Mouse (Mus musculus) embryonic stem cell, embryonic (primary cell): ENCODE results near the gene Cd164l2.

Experiments
- CTCF ChIA-PET, 4 experiments: fragments of 300-600 bp in 2 of 4; fragments of 350-600 bp in 2 of 4; sonication (Branson Sonifier 250); formaldehyde crosslinking; loops; one replicate each; lab custom pipeline; 2022; ENCODE audit warnings: inconsistent platforms in 2 of 4; lab: Charles Lee
- POLR2A ChIA-PET, 4 experiments: fragments of 300-600 bp in 2 of 4; fragments of 350-600 bp in 2 of 4; sonication (Branson Sonifier 250); formaldehyde crosslinking; loops; one replicate each; lab custom pipeline; 2022; ENCODE audit warnings: antibody characterized with exemption in 4 of 4, inconsistent platforms in 1 of 4; lab: Charles Lee

Cd164l2 gene

GRCm38 (mm10) chr4:133226073-133226472, 14.1 kb downstream of the Cd164l2 start:
- ChIA-PET CTCF (interaction anchor here in 2 of 4 experiments (1.0 to 2.3 kb wide), 3 partner anchors 15 to 71 kb away, joined by 3 to 7 read pairs (median 5); no protein-coding TSS in a partner anchor), POLR2A (interaction anchor here in 1 of 4 experiments (1.3 kb wide), 2 partner anchors 15 to 60 kb away, joined by 3 to 4 read pairs; no protein-coding TSS in a partner anchor)

GRCm38 (mm10) chr4:133227636-133228035, 15.7 kb downstream of the Cd164l2 start:
- CTCF ChIA-PET: interaction anchor here in 3 of 4 experiments (0.7 to 2.3 kb wide), 7 partner anchors 13 to 205 kb away, joined by 3 to 7 read pairs (median 5); partner anchors contain the start of gene Map3k6 (in 1 of the 3)

GRCm38 (mm10) chr4:133229582-133229981, 17.7 kb downstream of the Cd164l2 start:
- CTCF ChIA-PET: interaction anchor here in 2 of 4 experiments (0.6 to 1.4 kb wide), 5 partner anchors 19 to 296 kb away, joined by 3 to 14 read pairs (median 5); no protein-coding TSS in a partner anchor
- POLR2A ChIA-PET: interaction anchor here in 3 of 4 experiments (0.5 to 1.6 kb wide), 9 partner anchors 9 to 790 kb away, joined by 3 to 6 read pairs (median 4); partner anchors contain the start of gene Map3k6 (in 1 of the 3)

More at GRCm38 (mm10) chr4:133227636-133228035, 15.7 kb downstream of the Cd164l2 start:
- POLR2A ChIA-PET: interaction anchor here in 3 of 4 experiments (0.6 to 1.4 kb wide), 7 partner anchors 14 to 234 kb away, joined by 3 to 5 read pairs (median 3); partner anchors contain the start of genes Tmem222 (in 1 of the 3) and Wdtc1 (in 1 of the 3)

GRCm38 (mm10) chr4:133233285-133233976, 21.5 kb downstream of the Cd164l2 start:
- ChIA-PET POLR2A (interaction anchor here in 3 of 4 experiments (0.6 to 1.4 kb wide), 15 partner anchors 8 to 886 kb away, joined by 3 to 11 read pairs (median 4); partner anchors contain the start of gene Tmem222 (in 1 of the 3)), CTCF (interaction anchor here (0.5 to 4.9 kb wide), 67 partner anchors 9 to 1366 kb away, joined by 3 to 37 read pairs (median 4); partner anchors contain the start of genes Cd164l2 (in 1 of the 4), Slc9a1 (in 1 of the 4), Tmem222 (in 1 of the 4) and Zdhhc18 (in 1 of the 4))

GRCm38 (mm10) chr4:133234771-133235170, 22.8 kb downstream of the Cd164l2 start:
- POLR2A ChIA-PET: interaction anchor here (0.6 to 1.9 kb wide), 4 partner anchors 118 to 1931 kb away, joined by 3 to 8 read pairs (median 6); partner anchors contain the start of gene Wdtc1 (in 1 of the 4)
- CTCF ChIA-PET: interaction anchor here in 3 of 4 experiments (0.6 to 4.9 kb wide), 19 partner anchors 11 to 266 kb away, joined by 3 to 37 read pairs (median 6); partner anchors contain the start of gene Cd164l2 (in 1 of the 3)

- ChIA-PET POLR2A (interaction anchor here in 2 of 4 experiments (0.7 to 1.9 kb wide), 3 partner anchors 58 to 434 kb away, joined by 3 to 8 read pairs (median 8); partner anchors contain the start of gene Wdtc1 (in 1 of the 2)), CTCF (interaction anchor here in 3 of 4 experiments (0.7 to 4.9 kb wide), 14 partner anchors 11 to 180 kb away, joined by 3 to 37 read pairs (median 6); partner anchors contain the start of gene Cd164l2 (in 1 of the 3))
Measured at GRCm38 (mm10) chr4:133235415-133235814, 23.5 kb downstream of the Cd164l2 start.

GRCm38 (mm10) chr4:133237911-133238310, 26.0 kb downstream of the Cd164l2 start:
- CTCF ChIA-PET: interaction anchor here in 2 of 4 experiments (0.7 to 4.9 kb wide), 3 partner anchors 58 to 183 kb away, joined by 3 to 37 read pairs (median 5); no protein-coding TSS in a partner anchor
- POLR2A ChIA-PET: no interaction called here

GRCm38 (mm10) chr4:133240490-133240921, 28.6 kb downstream of the Cd164l2 start, which contains the start of gene Map3k6:
Gene Map3k6 (plus strand): TSS chr4:133240818.
- CTCF ChIA-PET: interaction anchor here in 2 of 4 experiments (0.8 to 2.5 kb wide), 12 partner anchors 10 to 295 kb away, joined by 3 to 21 read pairs (median 6); partner anchors contain the start of gene Tent5b (in 1 of the 2)
- POLR2A ChIA-PET: interaction anchor here in 3 of 4 experiments (0.6 to 2.4 kb wide), 20 partner anchors 10 to 281 kb away, joined by 3 to 16 read pairs (median 4); partner anchors contain the start of genes Slc9a1 (in 2 of the 3), Cd164l2 (in 1 of the 3) and Sytl1 (in 1 of the 3)

- POLR2A ChIA-PET: interaction anchor here (0.6 to 2.4 kb wide), 61 partner anchors 8 to 305 kb away, joined by 3 to 20 read pairs (median 4); partner anchors contain the start of genes Slc9a1 (in 2 of the 4), Tmem222 (in 2 of the 4), Wdtc1 (in 2 of the 4) and Ahdc1 (in 1 of the 4)
- CTCF ChIA-PET: interaction anchor here (0.5 to 2.5 kb wide), 33 partner anchors 8 to 842 kb away, joined by 3 to 21 read pairs (median 4); partner anchors contain the start of genes Sytl1 (in 2 of the 4) and Tent5b (in 1 of the 4)
Measured at GRCm38 (mm10) chr4:133240934-133241908, 29.3 kb downstream of the Cd164l2 start.

- ChIA-PET POLR2A (interaction anchor here (0.6 to 2.4 kb wide), 53 partner anchors 8 to 304 kb away, joined by 3 to 20 read pairs (median 4); partner anchors contain the start of genes Tmem222 (in 2 of the 4), Wdtc1 (in 2 of the 4), Ahdc1 (in 1 of the 4) and Cd164l2 (in 1 of the 4)), CTCF (interaction anchor here in 3 of 4 experiments (0.5 to 2.5 kb wide), 27 partner anchors 8 to 399 kb away, joined by 3 to 21 read pairs (median 4); partner anchors contain the start of genes Ppp1r8 (in 1 of the 3) and Tent5b (in 1 of the 3))
Measured at GRCm38 (mm10) chr4:133241910-133242309, 30.0 kb downstream of the Cd164l2 start.

- POLR2A ChIA-PET: interaction anchor here in 3 of 4 experiments (0.5 to 2.4 kb wide), 11 partner anchors 14 to 214 kb away, joined by 3 to 20 read pairs (median 4); partner anchors contain the start of genes Slc9a1 (in 1 of the 3) and Wdtc1 (in 1 of the 3)
- CTCF ChIA-PET: interaction anchor here in 2 of 4 experiments (0.5 to 2.5 kb wide), 6 partner anchors 8 to 400 kb away, joined by 3 to 21 read pairs (median 5); partner anchors contain the start of gene Ppp1r8 (in 1 of the 2)
Measured at GRCm38 (mm10) chr4:133242710-133243109, 30.8 kb downstream of the Cd164l2 start.

GRCm38 (mm10) chr4:133243538-133243937, 31.6 kb downstream of the Cd164l2 start:
- ChIA-PET CTCF (interaction anchor here in 2 of 4 experiments (0.6 to 0.7 kb wide), 2 partner anchors 16 to 54 kb away, joined by 4 to 6 read pairs; no protein-coding TSS in a partner anchor), POLR2A (interaction anchor here in 2 of 4 experiments (0.5 to 0.7 kb wide), 4 partner anchors 16 to 225 kb away, joined by 3 to 6 read pairs (median 4); no protein-coding TSS in a partner anchor)

- ChIA-PET POLR2A (no interaction called here), CTCF (no interaction called here)
Measured at GRCm38 (mm10) chr4:133244289-133244688, 32.4 kb downstream of the Cd164l2 start.

- POLR2A ChIA-PET: interaction anchor here in 2 of 4 experiments (0.5 to 2.5 kb wide), 7 partner anchors 10 to 715 kb away, joined by 3 to 10 read pairs (median 3); partner anchors contain the start of gene Tmem222 (in 1 of the 2)
Measured at GRCm38 (mm10) chr4:133247072-133247471, 35.1 kb downstream of the Cd164l2 start.

GRCm38 (mm10) chr4:133247806-133248449, 36.0 kb downstream of the Cd164l2 start:
- POLR2A ChIA-PET: interaction anchor here in 3 of 4 experiments (0.6 to 2.5 kb wide), 7 partner anchors 9 to 43 kb away, joined by 3 to 10 read pairs (median 4); partner anchors contain the start of gene Tmem222 (in 1 of the 3)
- CTCF ChIA-PET: interaction anchor here in 3 of 4 experiments (0.6 to 5.5 kb wide), 5 partner anchors 9 to 177 kb away, joined by 3 to 21 read pairs (median 5); no protein-coding TSS in a partner anchor

More at GRCm38 (mm10) chr4:133247072-133247471, 35.1 kb downstream of the Cd164l2 start:
- CTCF ChIA-PET: interaction anchor here in 3 of 4 experiments (1.0 to 5.5 kb wide), 4 partner anchors 10 to 49 kb away, joined by 4 to 21 read pairs (median 5); no protein-coding TSS in a partner anchor
